Mouse (Mus musculus): ENCODE measurements around the gene Rbms3.

Rbms3 gene

GRCm38 (mm10) chr9:116879600-116880457, 749.9 kb downstream of the Rbms3 start:
- no peak for DNase-seq

- no peak for DNase-seq
Measured at GRCm38 (mm10) chr9:116876786-116877185, 752.9 kb downstream of the Rbms3 start.

- DNase-seq = no peak
Measured at GRCm38 (mm10) chr9:116873976-116874320, 755.8 kb downstream of the Rbms3 start.

- no peak for DNase-seq
Measured at GRCm38 (mm10) chr9:116873033-116873975, 756.4 kb downstream of the Rbms3 start.

- no peak for DNase-seq
Measured at GRCm38 (mm10) chr9:116872346-116872745, 757.4 kb downstream of the Rbms3 start.

- DNase-seq = no peak
Measured at GRCm38 (mm10) chr9:116871576-116871975, 758.1 kb downstream of the Rbms3 start.

- DNase-seq = no peak
Measured at GRCm38 (mm10) chr9:116866060-116866459, 763.7 kb downstream of the Rbms3 start.

- DNase-seq = no peak
Measured at GRCm38 (mm10) chr9:116863626-116864025, 766.1 kb downstream of the Rbms3 start.

GRCm38 (mm10) chr9:116862341-116862740, 767.4 kb downstream of the Rbms3 start:
- DNase-seq = no peak

- no peak for DNase-seq
Measured at GRCm38 (mm10) chr9:116857861-116858595, 771.7 kb downstream of the Rbms3 start.

- no peak for DNase-seq
Measured at GRCm38 (mm10) chr9:116857151-116857550, 772.6 kb downstream of the Rbms3 start.

- no peak for DNase-seq
Measured at GRCm38 (mm10) chr9:116855744-116856143, 774.0 kb downstream of the Rbms3 start.

GRCm38 (mm10) chr9:116848905-116849304, 780.8 kb downstream of the Rbms3 start:
- DNase-seq = no peak

- no peak for DNase-seq
Measured at GRCm38 (mm10) chr9:116848166-116848565, 781.5 kb downstream of the Rbms3 start.

GRCm38 (mm10) chr9:116847241-116848135, 782.2 kb downstream of the Rbms3 start:
- DNase-seq = no peak

- DNase-seq = no peak
Measured at GRCm38 (mm10) chr9:116834949-116835348, 794.8 kb downstream of the Rbms3 start.

- no peak for DNase-seq
Measured at GRCm38 (mm10) chr9:116833677-116834076, 796.0 kb downstream of the Rbms3 start.

- no peak for DNase-seq
Measured at GRCm38 (mm10) chr9:116832822-116833221, 796.9 kb downstream of the Rbms3 start.

GRCm38 (mm10) chr9:116831386-116831785, 798.3 kb downstream of the Rbms3 start:
- no peak for DNase-seq

GRCm38 (mm10) chr9:116829929-116830328, 799.8 kb downstream of the Rbms3 start:
- no peak for DNase-seq

- no peak for DNase-seq
Measured at GRCm38 (mm10) chr9:116821601-116822000, 808.1 kb downstream of the Rbms3 start.

- no peak for DNase-seq
Measured at GRCm38 (mm10) chr9:116817196-116817595, 812.5 kb downstream of the Rbms3 start.
